Mouse (Mus musculus) intestine, embryonic 16.5 days (tissue): ENCODE results near the gene Snrnp25. TPM values are rescaled to one million over a fixed set of nuclear protein-coding genes. Genes with fewer than 3 reads are reported as not detected.

ENCODE experiments used
- ATAC-seq: fragments of 200-750 bp; cut with Nextera tagmentation; 2 replicates; pipeline ENCODE4 v1.8.0; 2017; ENCODE audit warnings: moderate TSS enrichment, moderate library complexity
- H3K27ac ChIP-seq: fragments of 300-500 bp; sonication (generic); 2 replicates; pipeline ENCODE4 v1.5.1; 2014; ENCODE audit warnings: mild to moderate bottlenecking, low read length
- H3K27me3 ChIP-seq: fragments of 300-500 bp; sonication (generic); replicated peaks from 2 replicates; pipeline ENCODE4 v1.6.1; 2014; ENCODE audit warnings: low read length, control low read depth, mixed read lengths; ENCODE audit not compliant: control insufficient read depth, insufficient read depth
- H3K36me3 ChIP-seq: fragments of 300-500 bp; sonication (generic); 2 replicates; pipeline ENCODE4 v1.6.1; 2014; ENCODE audit warnings: low read length, control low read depth; ENCODE audit not compliant: control insufficient read depth, insufficient read depth
- H3K4me1 ChIP-seq: fragments of 300-500 bp; sonication (generic); 2 replicates; pipeline ENCODE4 v1.6.1; 2014; ENCODE audit warnings: low read length, control low read depth, mixed read lengths; ENCODE audit not compliant: control insufficient read depth, insufficient read depth
- H3K4me2 ChIP-seq: fragments of 300-500 bp; sonication (generic); 2 replicates; pipeline ENCODE4 v1.6.1; 2014; ENCODE audit warnings: low read depth, low read length, control low read depth
- H3K4me3 ChIP-seq: fragments of 300-500 bp; sonication (generic); 2 replicates; pipeline ENCODE4 v1.5.1; 2014; ENCODE audit warnings: mild to moderate bottlenecking, low read length
- H3K9ac ChIP-seq: fragments of 300-500 bp; sonication (generic); 2 replicates; pipeline ENCODE4 v1.6.1; 2014; ENCODE audit warnings: low read depth, low read length
- H3K9me3 ChIP-seq: fragments of 300-500 bp; sonication (generic); 2 replicates; pipeline ENCODE4 v1.6.1; 2016; ENCODE audit warnings: low read length, control low read depth; ENCODE audit not compliant: control insufficient read depth
- WGBS: fragments of 180-500 bp; shearing (Covaris S2); extraction: QIAGEN DNeasy Blood & Tissue Kit; methylation state at CpG from one replicate; pipeline ENCODE4 v1.1.7; 2014; 5-methylcytosine and 5-hydroxymethylcytosine counted together
- polyA plus RNA-seq: library from polyadenylated mRNA; unstranded; fragments of >200 nt; fragmentation: Nextera tagmentation; extraction: Ambion mirVana; gene quantifications from 2 replicates; pipeline ENCODE4 v1.2.1, GENCODE M21; 2015

Snrnp25 gene
- polyA plus RNA-seq: 40.7 and 45.6 TPM in 2 replicates

GRCm38 (mm10) chr11:32205058-32205873, at the start of gene Snrnp25:
Snrnp25 (plus strand) TSS chr11:32205415.
- Histone ChIP-seq H3K9ac (peak within 1 kb of the TSS; percentile 77), H3K9me3 (no peaks in the 10 kb centered on the region), H3K4me2 (peak within 1 kb of the TSS; percentile 74), H3K4me1 (peaks cover 7% of the 10 kb centered on the region), H3K27me3 (no peaks in the 10 kb centered on the region), H3K36me3 (peaks cover 8% of the 10 kb centered on the region; the same call in 1 of the 2 replicates), H3K4me3 (peak within 1 kb of the TSS; percentile 69), H3K27ac (0 out of 2 replicates have a peak within 1 kb of the TSS, but pooled peaks have one; percentile 38)
- peak; percentile 100 for ATAC-seq
- WGBS: under 1% methylated on average over 52 of the region's 52 CpGs

DNA sequence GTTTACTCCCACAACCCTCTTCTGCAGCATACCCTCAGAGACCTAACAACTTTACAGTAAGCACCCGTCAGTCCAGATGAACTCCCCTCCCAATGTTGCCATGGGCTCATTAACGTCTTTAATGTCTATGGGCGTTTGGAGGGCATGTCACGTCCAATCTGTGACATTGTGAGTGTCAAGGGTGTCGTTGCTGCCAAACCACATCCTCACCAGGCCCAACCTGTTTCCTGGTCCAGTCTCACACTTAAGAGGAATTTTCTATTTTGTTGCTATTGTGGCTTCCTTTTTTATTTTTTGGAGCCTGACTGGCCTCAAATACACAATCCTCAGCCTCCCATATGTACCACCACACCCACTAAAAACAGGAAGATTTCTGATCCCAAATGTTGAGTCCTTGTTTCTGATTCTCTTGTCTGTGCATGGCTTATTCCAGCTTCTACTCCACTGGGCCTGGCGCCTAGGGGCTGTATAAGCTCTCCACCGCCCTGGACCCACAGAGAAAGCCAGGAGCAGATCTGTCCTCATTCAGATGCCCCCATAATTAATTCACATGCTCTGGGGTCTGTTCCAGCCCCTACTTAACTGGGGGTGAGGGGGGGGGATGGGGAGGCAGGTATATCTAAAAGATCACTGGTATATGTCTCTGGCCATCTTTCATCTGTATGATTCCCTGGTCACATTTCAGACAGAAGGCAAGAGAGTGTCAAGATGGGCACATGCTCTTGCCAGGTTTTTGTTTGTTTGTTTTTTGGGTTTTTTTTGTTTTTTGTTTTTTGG, 48.2 kb upstream of the Snrnp25 start:
- Histone ChIP-seq H3K36me3 (no peaks in the 10 kb centered on the region), H3K9ac (no peak overlapping the region), H3K27me3 (no peaks in the 10 kb centered on the region), H3K27ac (no peak overlapping the region), H3K4me3 (no peak overlapping the region), H3K4me1 (no peaks in the 10 kb centered on the region), H3K9me3 (no peaks in the 10 kb centered on the region), H3K4me2 (no peak overlapping the region)
- ATAC-seq: no peak
- WGBS: 83% methylated on average over 7 of the region's 7 CpGs

- H3K9ac ChIP-seq: no peak overlapping the region
- 64% methylated on average over 18 of the region's 18 CpGs for WGBS
- no peak overlapping the region for H3K4me3 ChIP-seq
- no peaks in the 10 kb centered on the region for H3K27me3 ChIP-seq
- no peaks in the 10 kb centered on the region for H3K4me1 ChIP-seq
- no peak overlapping the region for H3K4me2 ChIP-seq
- ATAC-seq: no peak
- H3K36me3 ChIP-seq: no peaks in the 10 kb centered on the region
- no peak overlapping the region for H3K27ac ChIP-seq
- H3K9me3 ChIP-seq: no peaks in the 10 kb centered on the region
These were observed 47.2 kb upstream of the Snrnp25 start for GRCm38 (mm10) chr11:32157791-32158594.

GRCm38 (mm10) chr11:32159176-32159575, 46.0 kb upstream of the Snrnp25 start:
- Histone ChIP-seq H3K27me3 (no peaks in the 10 kb centered on the region), H3K27ac (no peak overlapping the region), H3K4me2 (no peak overlapping the region), H3K4me1 (no peaks in the 10 kb centered on the region), H3K9ac (no peak overlapping the region), H3K4me3 (no peak overlapping the region), H3K36me3 (no peaks in the 10 kb centered on the region), H3K9me3 (no peaks in the 10 kb centered on the region)
- WGBS: 94% methylated on average over 3 of the region's 3 CpGs
- no peak for ATAC-seq

DNA sequence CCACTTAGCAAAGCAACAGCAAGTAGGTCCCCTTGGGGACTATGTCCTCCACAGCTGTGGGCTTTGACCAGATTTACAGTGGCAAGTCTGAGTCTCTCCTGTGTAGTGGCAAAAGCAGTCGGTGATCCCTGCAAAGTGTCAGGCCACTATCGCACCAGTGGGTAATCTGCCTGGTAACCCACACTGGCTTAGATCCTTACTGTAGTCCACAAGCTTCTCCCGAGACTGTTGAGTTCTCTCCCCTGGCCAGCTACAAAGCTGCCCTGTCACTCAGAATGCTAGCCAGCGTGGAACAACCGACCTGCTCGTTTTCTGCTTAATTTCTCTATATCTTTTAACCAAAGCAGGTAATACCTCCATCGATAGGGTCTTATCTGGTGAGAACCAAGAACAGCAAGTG, 44.9 kb upstream of the Snrnp25 start:
- Histone ChIP-seq H3K4me2 (no peak overlapping the region), H3K4me3 (no peak overlapping the region), H3K9ac (no peak overlapping the region), H3K27me3 (no peaks in the 10 kb centered on the region), H3K27ac (no peak overlapping the region), H3K4me1 (no peaks in the 10 kb centered on the region), H3K36me3 (no peaks in the 10 kb centered on the region), H3K9me3 (no peaks in the 10 kb centered on the region)
- 77% methylated on average over 7 of the region's 7 CpGs for WGBS
- no peak for ATAC-seq

GRCm38 (mm10) chr11:32161500-32161899, 43.7 kb upstream of the Snrnp25 start:
- WGBS: 6% methylated on average over 9 of the region's 9 CpGs
- peak overlapping the region; percentile 43 for H3K4me2 ChIP-seq
- no peak overlapping the region for H3K9ac ChIP-seq
- H3K4me1 ChIP-seq: no peaks in the 10 kb centered on the region
- H3K27ac ChIP-seq: no peak overlapping the region
- H3K9me3 ChIP-seq: no peaks in the 10 kb centered on the region
- H3K36me3 ChIP-seq: no peaks in the 10 kb centered on the region
- ATAC-seq: peak; percentile 64
- no peak overlapping the region for H3K4me3 ChIP-seq
- no peaks in the 10 kb centered on the region for H3K27me3 ChIP-seq

DNA sequence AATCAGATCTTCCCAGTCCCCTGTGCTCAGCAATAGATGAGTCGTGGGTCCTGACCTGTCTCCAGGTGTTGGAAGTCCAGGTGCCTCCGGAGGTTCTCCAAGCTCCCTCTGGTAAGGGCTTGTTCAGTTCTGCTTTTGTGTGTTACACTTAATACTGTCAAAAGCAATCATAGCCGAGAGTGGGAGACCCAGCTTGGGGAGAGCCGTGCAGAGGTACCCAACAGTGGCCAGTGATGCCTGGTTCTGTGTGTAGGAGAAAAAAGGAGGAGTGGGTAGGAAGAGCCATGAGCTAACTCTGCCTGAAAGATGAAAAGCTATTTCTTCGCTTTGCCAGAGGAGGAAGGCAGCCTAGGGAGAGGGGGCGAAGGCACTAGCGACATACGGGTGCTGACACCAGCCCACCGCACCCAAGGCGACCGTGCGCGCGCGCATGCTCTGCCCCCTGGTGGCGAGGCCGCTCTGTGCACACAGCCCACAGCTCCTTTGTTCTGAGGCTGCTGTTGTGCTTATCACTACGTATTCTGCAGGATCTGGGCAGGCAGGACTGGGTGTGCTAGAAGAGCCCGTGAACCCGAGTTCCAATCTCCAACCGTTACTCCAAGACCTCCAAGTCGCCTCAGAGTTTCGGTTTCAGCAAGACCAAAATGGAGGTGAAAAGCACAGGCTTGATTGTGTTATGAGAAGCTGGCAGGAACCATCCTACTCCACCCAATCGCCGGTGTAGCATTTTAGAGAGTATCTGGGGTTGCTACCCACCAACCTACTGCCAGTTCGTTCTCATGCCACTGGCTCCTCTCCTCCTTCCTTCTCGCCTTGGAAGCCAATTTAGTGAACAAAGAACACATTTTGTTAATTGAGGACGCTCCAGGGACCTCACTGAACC, 43.1 kb upstream of the Snrnp25 start:
- Histone ChIP-seq H3K9ac (peak overlapping the region; percentile 55), H3K36me3 (no peaks in the 10 kb centered on the region), H3K27ac (no peak overlapping the region), H3K9me3 (no peaks in the 10 kb centered on the region), H3K4me1 (no peaks in the 10 kb centered on the region), H3K4me3 (peak overlapping the region; percentile 15), H3K27me3 (no peaks in the 10 kb centered on the region), H3K4me2 (peak overlapping the region; percentile 43)
- peak; percentile 86 for ATAC-seq
- WGBS: 13% methylated on average over 28 of the region's 28 CpGs

DNA sequence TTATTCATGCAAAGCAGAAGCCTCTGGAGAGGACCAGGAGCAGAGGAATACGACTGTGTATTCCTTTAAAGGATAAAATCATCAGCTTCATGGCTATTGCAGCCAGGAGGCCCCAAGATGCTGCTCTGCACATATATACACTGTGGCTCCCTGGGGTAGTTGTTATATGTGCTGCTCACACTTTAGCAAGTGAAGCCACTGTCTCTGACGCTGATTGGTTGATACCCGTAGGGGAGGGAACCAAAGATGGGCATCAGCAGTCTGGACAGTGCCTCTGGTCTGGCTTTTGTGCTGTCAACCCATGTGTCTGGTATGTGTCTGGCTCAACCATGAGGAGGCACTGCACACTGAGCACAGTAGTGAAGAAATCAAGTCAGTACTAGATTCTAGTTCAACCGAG, 38.5 kb upstream of the Snrnp25 start:
- Histone ChIP-seq H3K4me1 (no peaks in the 10 kb centered on the region), H3K27ac (no peak overlapping the region), H3K27me3 (no peaks in the 10 kb centered on the region), H3K4me3 (no peak overlapping the region), H3K36me3 (no peaks in the 10 kb centered on the region), H3K9me3 (no peaks in the 10 kb centered on the region), H3K9ac (no peak overlapping the region), H3K4me2 (no peak overlapping the region)
- WGBS: 60% methylated on average over 4 of the region's 4 CpGs
- peak; percentile 16; the same call in 1 of the 2 replicates for ATAC-seq
